Mouse (Mus musculus): ENCODE data around the gene Arg2. TPM values are rescaled to one million over a fixed set of nuclear protein-coding genes. Genes with fewer than 3 reads are reported as not detected.
"Not testable (repeated sequence)": the region's sequence is repeated elsewhere in the genome, so short reads cannot be mapped to it uniquely, and the experiment has no call there.

Arg2 gene
- total RNA-seq, 2 experiments from 2014 or later, result 2.9 to 3.2 TPM

DNA sequence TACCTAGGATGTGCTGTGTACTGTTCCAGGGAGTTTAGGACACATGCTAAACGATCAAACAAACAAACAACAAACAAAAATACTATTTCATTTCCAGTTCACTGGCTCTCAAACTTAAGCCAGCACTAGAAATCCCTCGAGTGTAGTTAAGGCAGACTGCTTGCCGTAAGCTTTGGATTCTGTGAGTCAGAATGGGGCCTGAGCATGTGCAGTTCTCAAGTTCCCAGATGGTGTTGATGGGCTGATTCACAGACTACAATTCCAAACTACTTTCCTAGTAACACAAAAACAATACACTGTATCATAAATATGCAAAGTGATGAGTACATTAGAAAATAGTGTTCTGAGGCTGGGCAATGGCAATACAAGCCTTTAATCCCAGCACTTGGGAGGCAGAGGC is 39.8 kb downstream of the Arg2 start:
- peak; percentile 54 to 82 for DNase-seq (ENCODE audit: low spot score in 2 of 2)

DNA sequence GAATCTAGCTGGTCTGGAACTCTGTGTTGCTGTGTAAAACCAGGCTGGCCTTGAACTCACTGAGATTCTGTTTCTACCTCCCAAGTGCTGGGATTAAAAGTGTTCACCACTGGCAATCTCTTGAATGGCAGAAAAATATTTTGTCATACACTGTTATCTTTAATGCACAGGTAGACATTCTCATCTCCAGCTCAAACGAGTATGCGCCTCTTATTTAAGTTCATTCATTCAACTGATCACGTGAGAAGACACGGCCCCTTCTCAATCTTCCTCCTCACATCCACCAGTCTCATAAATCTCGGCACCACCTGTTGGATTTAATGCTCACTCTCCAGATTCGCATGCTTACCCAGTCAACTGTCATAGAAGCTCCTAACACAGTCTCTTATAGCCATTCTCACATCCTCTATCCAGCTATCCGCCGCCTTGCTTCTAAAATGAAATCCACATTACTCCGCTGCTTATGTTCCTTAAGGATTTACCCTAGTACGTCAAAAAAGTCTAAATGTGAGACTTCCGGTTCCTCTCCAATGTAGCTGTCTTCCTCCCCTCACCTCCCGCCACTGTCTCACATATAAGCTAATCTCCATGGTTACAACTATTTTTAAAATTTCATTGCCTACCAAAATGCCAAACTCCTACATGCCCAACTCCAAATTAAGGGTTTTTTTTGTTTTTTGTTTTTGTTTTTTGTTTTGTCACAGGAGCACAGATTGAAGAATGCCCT is 40.9 kb downstream of the Arg2 start:
- peak in 1 of 2 experiments; percentile 33 for DNase-seq (ENCODE audit: low spot score in 2 of 2)

DNA sequence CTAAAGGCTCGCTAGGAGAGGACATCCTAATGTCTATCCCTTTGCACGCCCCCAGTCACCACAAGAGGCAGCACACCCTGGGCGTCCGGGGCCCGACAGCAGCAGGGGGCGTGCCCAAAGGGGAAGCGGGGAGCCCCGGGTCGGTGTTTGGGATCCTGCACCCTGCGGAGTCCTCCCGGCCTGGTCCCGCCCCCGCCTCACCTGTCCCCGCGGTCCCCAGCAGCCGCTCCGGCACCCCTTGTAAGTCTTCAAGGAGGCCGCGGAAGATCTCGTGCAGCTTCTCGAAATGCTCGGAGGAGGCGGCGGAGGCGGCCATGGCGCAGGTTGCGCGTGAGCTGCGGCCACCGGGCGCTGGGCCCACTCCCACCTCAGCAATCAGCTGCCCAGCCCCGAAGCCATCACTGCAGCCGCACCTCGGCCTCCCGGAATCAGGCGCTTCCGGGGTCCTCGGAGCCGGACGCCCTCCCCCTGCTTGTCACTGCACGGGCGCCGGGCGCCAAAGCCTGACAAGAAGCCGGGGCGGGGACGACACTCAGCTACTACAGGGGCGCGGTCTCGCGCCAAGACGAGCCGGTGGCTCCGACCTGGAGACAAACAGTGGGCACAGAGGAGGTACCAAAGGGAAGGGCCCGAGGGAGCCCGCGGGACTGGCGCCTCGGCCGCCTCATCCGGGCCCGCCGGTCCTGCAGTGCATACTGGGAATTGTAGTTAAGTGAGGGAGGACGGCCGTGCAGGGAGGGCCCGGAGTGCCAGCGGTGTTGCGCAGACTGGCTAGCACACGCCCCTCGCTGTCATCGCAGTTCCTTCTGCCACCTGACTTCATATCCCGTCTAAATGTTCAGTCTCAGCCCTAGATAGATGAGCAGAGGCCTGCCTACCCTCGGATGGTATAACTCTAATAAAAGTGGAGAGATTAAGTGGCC is 41.7 kb downstream of the Arg2 start, which contains the start of gene Vti1b:
TSS of gene Vti1b (minus strand) at position 649 of the 923 bp plus-strand sequence.
- peak; percentile 94 for DNase-seq (ENCODE audit: low spot score in 2 of 2)

DNA sequence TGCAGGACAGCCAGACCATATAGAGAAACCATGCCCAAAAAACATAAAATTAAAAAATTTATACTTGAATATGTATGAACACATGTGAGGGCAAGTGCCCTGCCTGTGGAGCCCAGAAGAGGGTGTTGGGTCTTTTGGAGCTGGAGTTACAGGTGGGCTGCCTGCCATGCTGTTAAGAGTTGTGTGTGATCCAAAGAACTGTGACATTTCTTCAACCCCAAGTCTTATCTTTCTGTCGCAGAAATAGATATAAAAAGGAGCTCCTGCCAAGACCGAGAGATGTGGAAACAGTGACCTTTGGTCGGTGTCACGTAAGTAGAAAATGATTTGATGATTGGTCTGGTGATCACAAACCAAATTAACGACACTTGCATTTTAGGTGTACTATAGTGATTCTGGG is 43.1 kb downstream of the Arg2 start:
- DNase-seq (ENCODE audit: low spot score in 2 of 2), result no peak

DNA sequence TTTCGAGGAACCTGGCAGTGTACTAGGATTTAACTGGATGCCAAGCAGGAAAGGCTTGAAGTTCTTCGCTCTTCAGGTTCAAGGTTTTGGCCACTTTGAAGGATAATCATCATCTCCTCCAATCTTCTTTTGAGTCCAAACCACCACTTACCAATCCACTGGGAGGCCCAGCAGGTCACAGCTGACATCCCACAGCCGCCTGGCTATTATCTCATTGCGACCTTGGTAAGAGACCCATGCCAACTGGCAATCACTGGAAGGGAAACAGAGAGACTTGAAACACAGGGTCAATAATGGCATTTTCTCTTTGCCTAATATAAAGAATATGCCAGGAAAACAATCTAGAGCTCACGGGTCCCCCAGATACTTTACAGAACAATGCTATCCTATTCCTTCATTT is 45.4 kb downstream of the Arg2 start:
- DNase-seq (ENCODE audit: low spot score in 2 of 2), result no peak

DNA sequence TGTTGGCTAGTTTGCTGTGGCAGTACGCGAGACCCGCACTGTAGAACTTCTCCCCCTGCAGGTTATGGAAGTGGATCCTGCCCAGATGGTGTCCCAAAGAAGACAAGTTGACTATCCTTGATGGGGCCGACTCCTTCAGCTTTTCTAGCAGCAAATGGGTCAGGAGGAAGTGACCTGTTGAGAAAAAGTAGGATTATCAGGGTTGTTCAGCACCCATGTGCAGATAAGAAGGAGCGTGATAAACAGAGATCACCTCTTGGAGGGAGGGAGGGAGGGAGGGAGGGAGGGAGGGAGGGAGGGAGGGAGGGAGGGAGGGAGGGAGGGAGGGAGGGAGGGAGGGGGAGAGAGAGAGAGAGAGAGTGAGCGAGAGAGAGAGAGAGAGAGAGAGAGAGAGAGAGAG is 54.6 kb downstream of the Arg2 start:
- not testable (repeated sequence) for DNase-seq (ENCODE audit: low spot score in 2 of 2)

DNA sequence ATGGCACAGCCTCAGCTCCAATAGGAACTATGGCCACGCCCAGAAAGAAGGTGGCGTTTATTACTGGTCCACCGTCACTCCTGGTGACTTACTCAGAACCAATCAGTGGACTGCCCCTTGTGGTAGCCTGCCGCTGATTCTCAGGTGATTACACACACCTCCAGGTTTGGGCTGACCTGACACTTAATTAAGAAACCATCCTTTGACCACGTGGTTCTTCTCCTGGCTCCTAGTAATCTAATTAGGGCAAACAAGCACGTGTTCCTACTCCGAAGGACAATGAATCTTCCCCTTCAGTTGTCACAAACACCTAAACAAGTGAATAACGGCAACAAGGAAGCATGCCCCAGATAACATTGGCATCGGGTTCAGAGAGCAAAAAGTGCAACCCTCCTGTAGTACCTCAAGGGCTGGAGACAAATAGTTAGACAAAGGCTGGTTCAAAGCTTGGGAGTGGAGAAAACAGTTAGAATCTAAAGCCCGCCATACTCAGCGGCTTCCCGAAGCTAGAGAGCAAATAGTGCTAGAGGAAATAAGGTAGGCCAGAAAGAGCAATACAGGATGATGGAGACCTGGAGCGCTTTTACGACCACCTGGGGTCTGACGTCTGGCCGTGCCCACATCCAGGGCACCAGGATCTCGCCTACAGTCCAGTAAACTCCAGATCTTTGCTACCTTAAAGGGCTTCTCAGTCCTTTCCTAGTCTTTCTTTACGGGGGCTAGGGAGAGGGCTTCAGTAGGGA is 60.5 kb downstream of the Arg2 start:
- DNase-seq (ENCODE audit: low spot score in 2 of 2), result peak; percentile 28 to 62

DNA sequence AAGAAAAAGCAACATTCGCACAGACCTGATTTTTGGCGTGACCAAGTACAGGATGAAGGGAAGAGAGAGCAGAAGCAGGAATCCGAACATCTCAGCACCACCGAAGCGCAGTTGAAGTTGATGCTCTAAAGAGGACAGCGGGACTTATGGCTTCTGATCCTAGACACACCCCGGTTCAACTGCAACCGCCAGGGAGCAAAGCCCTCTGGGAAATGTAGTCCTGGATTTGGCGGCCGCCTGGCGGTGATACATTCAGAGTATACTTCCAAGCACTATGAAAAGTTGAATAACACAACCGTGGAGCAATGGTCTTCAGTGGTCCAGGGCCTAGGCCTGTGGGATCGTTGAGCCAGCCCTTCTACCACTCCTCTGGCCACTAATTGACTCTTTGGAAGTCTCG is 61.1 kb downstream of the Arg2 start:
- DNase-seq (ENCODE audit: low spot score in 2 of 2), result peak; percentile 53 to 85

DNA sequence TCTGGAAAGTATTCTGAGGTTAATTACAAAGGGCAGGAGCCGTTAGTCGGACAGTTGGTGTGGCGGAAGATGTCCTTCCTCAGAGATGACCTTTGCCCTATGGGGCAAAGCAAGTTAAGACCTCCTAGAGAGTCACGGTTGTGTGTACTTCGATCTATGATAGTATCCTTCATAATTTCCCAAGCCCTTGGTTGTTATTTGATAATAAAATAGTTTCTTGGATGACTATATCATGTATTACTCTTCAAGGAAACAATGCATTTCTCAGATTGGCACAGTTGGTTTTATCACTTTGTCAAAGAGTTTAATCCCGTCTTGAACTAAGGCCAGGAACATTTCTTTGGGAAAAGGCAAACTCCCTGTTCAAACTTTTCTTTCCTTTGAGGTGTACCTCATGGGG is 61.6 kb downstream of the Arg2 start, which contains the start of gene Rdh11:
TSS of gene Rdh11 (minus strand) at position 101 of the 400 bp plus-strand sequence.
- DNase-seq (ENCODE audit: low spot score in 2 of 2), result no peak

DNA sequence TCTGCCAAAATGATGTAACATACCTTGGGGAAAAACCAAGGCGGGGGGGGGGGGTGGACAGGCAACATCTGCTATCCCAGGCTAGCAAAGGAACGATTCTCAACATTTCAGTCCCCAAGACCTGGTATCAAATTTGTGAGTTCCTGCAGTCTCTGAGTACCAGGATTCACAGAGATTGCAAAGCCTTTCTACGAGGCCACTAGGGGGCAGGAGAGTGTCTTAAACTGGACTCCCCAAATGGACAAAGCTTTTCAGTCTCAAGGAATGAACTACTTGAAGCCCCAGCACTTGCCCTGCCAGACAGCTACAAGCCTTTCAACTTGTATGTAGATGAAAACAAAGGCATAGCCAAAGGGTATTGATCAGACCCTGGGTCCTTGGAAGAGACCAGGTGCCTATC is 62.9 kb downstream of the Arg2 start:
- peak; percentile 25 to 83 for DNase-seq (ENCODE audit: low spot score in 2 of 2)

DNA sequence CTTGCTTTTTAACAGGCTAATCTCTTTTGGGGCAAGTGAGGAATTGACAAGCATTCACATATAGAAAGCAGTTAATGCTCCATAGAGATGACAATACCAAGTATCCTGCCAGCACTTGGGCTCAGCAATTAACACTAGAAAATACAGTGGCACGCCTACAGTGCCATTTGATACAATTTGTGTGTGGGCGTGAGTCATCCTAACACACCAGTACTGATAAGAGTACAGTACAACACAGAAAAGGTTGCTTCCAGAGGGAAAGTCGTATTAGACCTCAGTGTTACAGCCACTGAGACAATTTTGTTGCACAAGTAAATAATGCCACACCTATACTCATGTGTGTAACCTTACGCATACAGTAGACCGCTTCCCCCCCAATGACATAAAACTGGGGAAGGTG is 66.5 kb downstream of the Arg2 start:
- DNase-seq (ENCODE audit: low spot score in 2 of 2), result peak; percentile 19 to 79

DNA sequence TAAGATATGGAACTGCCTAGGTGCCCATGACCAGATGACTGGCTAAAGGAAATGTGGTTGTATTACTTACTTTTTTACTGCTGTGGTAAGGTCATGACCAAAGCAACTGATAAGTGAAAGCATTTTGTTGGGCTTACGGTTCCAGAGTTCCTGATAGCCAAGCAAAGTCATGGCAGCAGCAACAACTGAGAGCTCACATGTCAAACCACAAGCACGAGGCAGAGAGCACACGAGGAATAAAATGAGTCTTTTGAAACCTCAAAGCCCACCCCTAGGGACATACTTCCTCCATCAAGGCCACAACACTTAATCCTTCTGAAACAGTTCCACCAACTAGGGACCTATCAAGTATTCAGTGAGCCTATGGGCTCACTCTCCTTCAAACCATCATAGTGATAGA is 71.3 kb downstream of the Arg2 start:
- DNase-seq (ENCODE audit: low spot score in 2 of 2), result no peak

Other genes with a start within 250 kb of the Arg2 start
- under 1 TPM; 0.27 to 0.33 TPM for gene Plek2, start 223.8 kb upstream of the Arg2 start, total RNA-seq (2021)
- 10 to 100 TPM; 26.4 to 26.5 TPM for gene Tmem229b, start 123.2 kb upstream of the Arg2 start, total RNA-seq (2021)
- gene Plekhh1, start 101.6 kb upstream of the Arg2 start, total RNA-seq (2021), result 10 to 100 TPM; 19.1 to 20.1 TPM
- gene Pigh, start 41.1 kb upstream of the Arg2 start, total RNA-seq (2021), result 10 to 100 TPM in 1 of 2 experiments, 1 to 10 TPM in 1; 8.7 to 10.2 TPM
- 100 to 1,000 TPM; 181 to 184 TPM for gene Vti1b, start 41.9 kb downstream of the Arg2 start, total RNA-seq (2021)
- gene Rdh11, start 61.5 kb downstream of the Arg2 start, total RNA-seq (2021), result 10 to 100 TPM; 19.9 to 20.5 TPM
- 1 to 10 TPM; 3.2 to 5.0 TPM for gene Rdh12, start 78.1 kb downstream of the Arg2 start, total RNA-seq (2021)
- gene Zfyve26, start 165.5 kb downstream of the Arg2 start, total RNA-seq (2021), result 10 to 100 TPM; 32.7 to 33.6 TPM
- under 1 TPM in 1 of 2 experiments, not detected in 1; 0.17 TPM for gene Rad51b, start 166.5 kb downstream of the Arg2 start, total RNA-seq (2021)

Data from layer of hippocampus, adult 18-20 months (tissue).